10 mouse cellular contexts compared by ENCODE assay signal in the genomic region with DNA sequence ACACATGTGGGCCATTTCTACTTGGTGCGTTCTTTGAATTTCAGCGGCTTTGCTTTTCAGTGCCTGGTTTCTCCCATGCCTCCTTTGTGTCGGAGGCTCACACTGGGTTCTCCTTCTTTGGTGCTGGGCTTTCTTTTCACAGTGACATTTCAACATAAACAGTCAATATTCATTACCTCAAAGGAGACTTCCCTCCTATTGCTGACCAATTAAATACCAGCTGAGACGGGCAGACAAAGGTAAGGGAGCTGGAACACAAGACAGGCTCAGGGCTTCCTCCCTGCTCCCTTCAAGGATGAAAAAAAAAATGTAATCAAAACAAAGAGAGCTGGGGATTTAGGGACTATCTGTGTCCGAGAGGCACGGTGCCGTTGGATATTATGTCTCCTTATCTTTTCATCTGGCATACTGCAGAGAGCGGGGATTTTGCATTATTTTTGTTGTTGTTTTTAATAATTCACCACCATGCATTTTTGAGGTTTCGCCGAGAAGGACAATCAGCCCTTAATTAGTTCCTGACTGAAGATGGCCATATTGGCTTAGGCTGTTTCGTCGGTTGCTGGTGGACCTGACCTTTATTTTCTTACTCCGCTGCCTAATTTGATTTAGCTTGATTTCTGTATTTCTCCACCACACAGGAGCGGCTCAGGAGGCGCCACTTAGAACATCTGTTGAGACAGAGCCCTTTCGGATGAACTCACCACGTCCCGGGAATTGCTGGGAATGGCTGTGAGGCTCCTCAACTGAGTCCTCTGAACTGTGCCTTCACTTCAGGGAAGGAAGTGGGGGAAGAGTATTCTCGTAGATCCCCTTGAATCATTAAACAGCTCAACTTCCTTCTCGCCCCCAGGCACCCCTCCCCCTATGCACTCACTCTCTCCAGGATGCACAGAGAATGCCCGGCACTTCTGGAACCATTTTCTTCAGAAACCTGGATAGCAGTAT.
DNase-seq lines count a peak whose midpoint lies in the region; ATAC-seq and TF ChIP-seq lines count a peak whose summit lies in the region.
"Had no signal": no experiment of that assay in that cellular context is flagged by ENCODE, and none has a peak within 500 bp of the region (broad histone marks: within the 10 kb centered on the region; RNA-seq: fewer than 3 reads in every experiment).

No protein-coding gene starts in this region.

- no peaks in the 10 kb centered on the region for H3K9me3 ChIP-seq in heart, postnatal 0 days (replicated peaks; ENCODE audit: control insufficient read depth, low read length)
- H3K9me3 ChIP-seq in embryonic facial prominence, embryonic 11.5 days (replicated peaks; ENCODE audit: control insufficient read depth, low read length), result no peaks in the 10 kb centered on the region
- H3K9me3 ChIP-seq in intestine, embryonic 15.5 days, result no peaks in the 10 kb centered on the region

- intact Hi-C loops in heart, postnatal 10 days (cut with DNase I), result no loop called here

- peak overlapping the region; percentile 53 for H3K4me2 ChIP-seq in heart, postnatal 0 days (ENCODE audit: low read depth, low read length)
- peak overlapping the region; percentile 57 for H3K4me2 ChIP-seq in embryonic facial prominence, embryonic 11.5 days (ENCODE audit: low read depth, low read length)
- peak overlapping the region; percentile 46 for H3K4me2 ChIP-seq in intestine, embryonic 15.5 days (replicated peaks)

- 0 out of 2 replicates have a peak, but pooled peaks cover 3% of the 10 kb centered on the region for H3K27me3 ChIP-seq in heart, postnatal 0 days (ENCODE audit: control insufficient read depth, insufficient read depth, low read length)
- H3K27me3 ChIP-seq in embryonic facial prominence, embryonic 11.5 days (ENCODE audit: control insufficient read depth, insufficient read depth, low read length), result no peaks in the 10 kb centered on the region
- H3K27me3 ChIP-seq in intestine, embryonic 15.5 days (replicated peaks), result no peaks in the 10 kb centered on the region
- H3K27me3 ChIP-seq: CH12.LX had no signal

- H3K36me3 ChIP-seq in heart, postnatal 0 days (replicated peaks; ENCODE audit: control insufficient read depth, insufficient read depth, low read length), result no peaks in the 10 kb centered on the region
- H3K36me3 ChIP-seq in embryonic facial prominence, embryonic 11.5 days (replicated peaks; ENCODE audit: control insufficient read depth, insufficient read depth, low read depth, low read length), result no peaks in the 10 kb centered on the region
- no peaks in the 10 kb centered on the region for H3K36me3 ChIP-seq in intestine, embryonic 15.5 days

- 14% methylated on average over 21 of the region's 21 CpGs for WGBS in heart, postnatal 0 days
- 4% methylated on average over 21 of the region's 21 CpGs for WGBS in embryonic facial prominence, embryonic 11.5 days
- WGBS in intestine, embryonic 15.5 days, result 12% methylated on average over 21 of the region's 21 CpGs

- DNase-seq in heart, postnatal 0 days (ENCODE audit: low spot score), result no peak
- no peak for DNase-seq in heart, postnatal 10 days
- peak; percentile 43 for DNase-seq in embryonic facial prominence, embryonic 11.5 days (ENCODE audit: low spot score)
- DNase-seq in neural tube, embryonic 10.5 days (ENCODE audit: extremely low spot score, low spot score), result peak; percentile 37
- DNase-seq in spleen, adult 18-20 months, result no peak
- no peak for DNase-seq in frontal cortex, postnatal 10 days (ENCODE audit: low spot score in 2 of 2)
- DNase-seq: gastrocnemius, postnatal 14 days had no signal

- H3K9ac ChIP-seq in heart, postnatal 0 days (replicated peaks; ENCODE audit: low read depth, low read length), result no peak overlapping the region
- H3K9ac ChIP-seq in embryonic facial prominence, embryonic 11.5 days (replicated peaks; ENCODE audit: low read length), result peak overlapping the region; percentile 47
- no peak overlapping the region for H3K9ac ChIP-seq in intestine, embryonic 15.5 days

- peak overlapping the region; percentile 30 for H3K4me3 ChIP-seq in heart, postnatal 0 days (ENCODE audit: low read depth, low read length)
- peak overlapping the region; percentile 27; the same call in 1 of the 2 replicates for H3K4me3 ChIP-seq in embryonic facial prominence, embryonic 11.5 days (ENCODE audit: low read depth, low read length)
- peak overlapping the region; percentile 15 for H3K4me3 ChIP-seq in intestine, embryonic 15.5 days (replicated peaks)

- TF ChIP-seq EP300 in heart, postnatal 0 days (IDR thresholded peaks at IDR 0.05; ENCODE audit: low read depth), result no peak

- TF ChIP-seq CTCF in heart, postnatal 0 days (IDR thresholded peaks at IDR 0.05; ENCODE audit: low read depth), result no peak

- H3K27ac ChIP-seq in heart, postnatal 0 days (ENCODE audit: low read depth), result no peak overlapping the region
- peak overlapping the region; percentile 35; the same call in 1 of the 2 replicates for H3K27ac ChIP-seq in embryonic facial prominence, embryonic 11.5 days (replicated peaks; ENCODE audit: low read depth, low read length)
- no peak overlapping the region for H3K27ac ChIP-seq in intestine, embryonic 15.5 days

- H3K4me1 ChIP-seq in heart, postnatal 0 days (ENCODE audit: control insufficient read depth, insufficient read depth), result no peaks in the 10 kb centered on the region
- no peaks in the 10 kb centered on the region for H3K4me1 ChIP-seq in embryonic facial prominence, embryonic 11.5 days (ENCODE audit: control insufficient read depth, insufficient read depth, low read length)
- no peaks in the 10 kb centered on the region for H3K4me1 ChIP-seq in intestine, embryonic 15.5 days (replicated peaks)

- no peak for ATAC-seq in heart, postnatal 0 days (ENCODE audit: insufficient read depth, low read depth)
- peak; percentile 62 for ATAC-seq in embryonic facial prominence, embryonic 11.5 days (replicated peaks; ENCODE audit: insufficient number of reproducible peaks, low FRiP score, low TSS enrichment, low read depth)
- no peak for ATAC-seq in intestine, embryonic 15.5 days
- ATAC-seq in activated CD4-positive, CD25-positive, alpha-beta regulatory T cell, adult 4 months, result no peak

Comparison
In these comparisons a context has a peak if more than half of its experiments do, and no peak if none do; other contexts are left out.
1. DNase-seq: peak in embryonic facial prominence, embryonic 11.5 days (single experiment) and neural tube, embryonic 10.5 days (single experiment); none in heart, postnatal 0 days (single experiment), heart, postnatal 10 days (0 of 2), spleen, adult 18-20 months (0 of 2) and frontal cortex, postnatal 10 days (0 of 2).
2. Peak in every context shown above with its lines, with median percentiles within 50 percentile points of each other: H3K4me2 ChIP-seq and H3K4me3 ChIP-seq.